Mouse (Mus musculus) intestine, embryonic 15.5 days (tissue): ENCODE measurements at regions not wholly inside any gene's neighbourhood (a gene's known extent, or its start where the extent isn't known, plus 50 kb on each side); places are given as distances from the start of the nearest gene placed in this dataset.

Experiments used
- ATAC-seq: fragments of 200-750 bp; cut with Nextera tagmentation; 2 replicates; pipeline ENCODE4 v1.8.0; 2017; ENCODE audit warnings: moderate TSS enrichment, moderate library complexity
- H3K27ac ChIP-seq: fragments of 300-500 bp; sonication (generic); 2 replicates; pipeline ENCODE4 v1.5.1; 2015; ENCODE audit warnings: mild to moderate bottlenecking, inconsistent platforms
- H3K27me3 ChIP-seq: fragments of 300-500 bp; sonication (generic); replicated peaks from 2 replicates; pipeline ENCODE4 v1.6.1; 2015; ENCODE audit warnings: inconsistent platforms
- H3K36me3 ChIP-seq: fragments of 300-500 bp; sonication (generic); 2 replicates; pipeline ENCODE4 v1.6.1; 2015; ENCODE audit warnings: inconsistent platforms
- H3K4me1 ChIP-seq: fragments of 300-500 bp; sonication (generic); replicated peaks from 2 replicates; pipeline ENCODE4 v1.6.1; 2015; ENCODE audit warnings: inconsistent platforms
- H3K4me2 ChIP-seq: fragments of 300-500 bp; sonication (generic); replicated peaks from 2 replicates; pipeline ENCODE4 v1.6.1; 2015; ENCODE audit warnings: mild to moderate bottlenecking, inconsistent platforms
- H3K4me3 ChIP-seq: fragments of 300-500 bp; sonication (generic); replicated peaks from 2 replicates; pipeline ENCODE4 v1.5.1; 2015; ENCODE audit warnings: inconsistent platforms
- H3K9ac ChIP-seq: fragments of 300-500 bp; sonication (generic); 2 replicates; pipeline ENCODE4 v1.6.1; 2015; ENCODE audit warnings: inconsistent platforms
- H3K9me3 ChIP-seq: fragments of 300-500 bp; sonication (generic); 2 replicates; pipeline ENCODE4 v1.6.1; 2016; ENCODE audit warnings: inconsistent platforms
- WGBS: fragments of 180-500 bp; shearing (Covaris S2); methylation state at CpG from one replicate; pipeline ENCODE4 v1.1.7; 2015; 5-methylcytosine and 5-hydroxymethylcytosine counted together

DNA sequence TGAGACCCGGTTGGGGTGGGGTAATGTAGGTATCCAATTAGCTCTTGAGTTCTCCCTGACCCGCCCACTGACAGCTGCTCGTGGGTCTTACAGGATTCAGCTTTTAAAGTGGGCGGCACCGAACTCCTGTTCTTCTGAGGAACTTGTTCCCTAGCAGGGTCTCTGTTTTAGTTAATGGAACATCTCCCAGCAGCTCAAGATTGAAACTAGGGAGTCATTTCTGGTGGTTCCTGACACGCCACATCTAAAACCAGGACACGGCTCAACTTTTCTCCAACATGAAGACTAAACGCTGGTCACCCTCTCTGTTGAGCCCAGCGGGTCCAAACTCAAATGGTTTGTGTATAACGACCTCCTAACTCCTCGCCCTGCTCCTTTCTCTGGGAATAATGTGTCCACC lies 322.3 kb upstream of the Smim15 start:
- H3K4me2 ChIP-seq: no peak overlapping the region

DNA sequence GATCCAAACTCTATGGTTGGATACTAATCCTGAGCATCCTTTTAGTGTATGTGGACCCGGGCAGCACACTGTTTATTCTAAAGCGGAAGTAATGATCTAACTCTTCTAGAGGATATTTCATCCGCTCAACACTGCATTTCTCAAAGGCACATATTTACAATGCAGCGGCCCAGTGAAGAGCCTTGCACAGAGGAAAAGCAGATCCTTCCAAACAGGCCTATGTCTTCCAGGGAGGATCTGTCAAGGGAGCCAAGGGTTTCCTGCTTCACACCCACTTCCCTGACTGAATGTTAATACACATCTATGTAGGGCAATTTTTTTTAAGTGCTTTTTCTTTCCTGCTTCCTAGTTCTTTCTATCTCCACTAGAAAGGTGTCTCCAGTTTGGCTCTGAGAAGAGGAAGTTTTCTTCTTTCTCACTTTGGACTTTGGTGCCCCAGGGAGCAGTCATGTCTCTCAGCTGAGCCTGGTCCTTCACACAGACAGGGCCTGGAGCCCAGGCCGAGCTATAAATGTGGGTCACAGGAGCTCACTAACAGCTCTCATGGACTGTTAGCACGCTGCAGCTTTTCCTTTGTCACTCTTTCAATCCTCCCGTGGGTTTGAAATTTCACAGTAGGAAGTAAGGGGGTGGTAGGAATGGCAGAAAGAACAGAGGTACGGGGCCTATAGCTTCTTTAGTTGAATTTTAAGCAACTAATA lies 323.2 kb upstream of the Smim15 start:
- H3K36me3 ChIP-seq: no peaks in the 10 kb centered on the region
- H3K27ac ChIP-seq: peak overlapping the region; percentile 32; the same call in 1 of the 2 replicates
- H3K4me3 ChIP-seq: no peak overlapping the region
- ATAC-seq: 0 out of 2 replicates have a peak, but pooled peaks have one; percentile 34
- H3K4me2 ChIP-seq: no peak overlapping the region
- no peaks in the 10 kb centered on the region for H3K4me1 ChIP-seq
- no peaks in the 10 kb centered on the region for H3K9me3 ChIP-seq
- WGBS: 50% methylated on average over 8 of the region's 8 CpGs
- H3K9ac ChIP-seq: no peak overlapping the region
- no peaks in the 10 kb centered on the region for H3K27me3 ChIP-seq

More for the DNA sequence above, 322.3 kb upstream of the Smim15 start:
- Histone ChIP-seq H3K4me1 (no peaks in the 10 kb centered on the region), H3K36me3 (peaks cover 4% of the 10 kb centered on the region; the same call in 1 of the 2 replicates), H3K4me3 (no peak overlapping the region), H3K27ac (no peak overlapping the region), H3K9me3 (no peaks in the 10 kb centered on the region), H3K27me3 (no peaks in the 10 kb centered on the region), H3K9ac (no peak overlapping the region)
- WGBS: 88% methylated on average over 11 of the region's 11 CpGs
- ATAC-seq: no peak

DNA sequence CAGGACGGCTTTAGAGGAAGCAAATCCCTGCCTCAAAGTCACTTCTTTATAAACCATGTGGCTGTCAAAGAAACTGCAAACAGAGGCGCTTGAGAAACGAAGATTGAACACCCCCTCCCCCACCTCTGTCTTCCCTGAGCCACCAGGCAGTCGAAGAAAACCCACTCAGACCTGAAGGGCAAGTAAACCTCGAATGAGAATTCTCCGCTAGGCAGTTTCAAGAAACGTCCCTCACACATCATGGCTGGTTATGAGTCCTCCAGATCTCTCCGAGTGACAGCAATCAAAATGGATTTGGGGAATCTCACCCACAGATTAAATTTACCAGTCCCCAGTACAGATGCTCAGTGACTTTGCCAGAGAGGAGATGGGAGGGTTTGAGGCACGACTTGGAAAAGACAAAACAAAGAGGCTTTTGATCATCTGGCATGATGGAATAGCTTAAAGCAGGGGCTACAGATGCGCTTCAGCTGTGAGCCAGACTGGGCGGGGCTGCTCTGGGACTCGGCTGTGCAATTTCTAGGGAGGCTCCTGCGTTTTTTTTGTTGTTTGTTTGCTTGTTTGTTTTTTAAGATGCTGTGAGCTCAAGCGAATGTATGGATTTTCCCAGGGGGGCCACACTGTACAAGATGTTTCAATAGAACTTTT lies 325.1 kb upstream of the Smim15 start:
- no peak for ATAC-seq
- WGBS: 46% methylated on average over 14 of the region's 14 CpGs

DNA sequence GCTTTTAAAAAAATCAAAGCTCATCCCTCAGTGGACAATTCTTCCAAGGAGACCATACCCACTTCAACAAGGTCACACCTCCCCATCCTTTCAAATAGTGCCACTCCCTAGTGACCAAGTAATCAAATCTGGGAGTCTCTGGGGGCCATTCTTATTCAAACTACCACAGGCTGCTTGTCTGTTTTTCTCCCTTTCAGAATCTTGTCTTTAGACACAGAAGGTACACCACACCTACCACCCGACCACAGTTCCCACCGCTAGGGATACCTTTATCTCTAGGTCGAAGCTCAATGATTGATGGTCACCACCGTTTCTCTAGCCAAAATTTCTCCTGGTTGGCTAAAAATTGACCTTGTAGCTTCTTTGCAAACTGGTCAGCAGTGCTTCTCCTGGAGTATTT lies 328.6 kb upstream of the Smim15 start:
- no peaks in the 10 kb centered on the region for H3K9me3 ChIP-seq
- H3K9ac ChIP-seq: no peak overlapping the region
- no peak overlapping the region for H3K27ac ChIP-seq
- no peak overlapping the region for H3K4me3 ChIP-seq
- no peaks in the 10 kb centered on the region for H3K36me3 ChIP-seq
- no peak for ATAC-seq
- H3K4me2 ChIP-seq: no peak overlapping the region
- no peaks in the 10 kb centered on the region for H3K4me1 ChIP-seq
- H3K27me3 ChIP-seq: no peaks in the 10 kb centered on the region
- WGBS: 76% methylated on average over 4 of the region's 4 CpGs

More for the DNA sequence above, 325.1 kb upstream of the Smim15 start:
- Histone ChIP-seq H3K4me2 (no peak overlapping the region), H3K4me1 (no peaks in the 10 kb centered on the region), H3K9ac (no peak overlapping the region), H3K9me3 (no peaks in the 10 kb centered on the region), H3K4me3 (no peak overlapping the region), H3K36me3 (no peaks in the 10 kb centered on the region), H3K27ac (no peak overlapping the region), H3K27me3 (no peaks in the 10 kb centered on the region)

DNA sequence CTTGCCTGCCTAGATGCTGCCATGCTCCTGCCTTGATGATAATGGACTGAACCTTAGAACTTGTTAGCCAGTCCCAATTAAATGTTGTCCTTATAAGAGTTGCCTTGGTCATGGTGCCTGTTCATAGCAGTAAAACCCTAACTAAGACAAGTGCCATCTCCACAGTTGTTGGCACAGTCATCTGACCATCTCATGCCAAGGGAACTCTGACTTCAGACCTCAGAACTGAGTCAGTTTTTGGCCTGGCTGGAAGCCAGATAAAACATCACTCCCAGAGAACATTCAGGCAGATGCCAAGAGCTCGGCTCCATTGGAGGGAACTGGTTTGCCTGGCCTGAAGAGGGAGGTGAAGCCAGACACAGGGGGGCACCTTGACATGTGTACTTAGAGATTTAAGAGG lies 330.2 kb upstream of the Smim15 start:
- no peak for ATAC-seq
- Histone ChIP-seq H3K4me1 (no peaks in the 10 kb centered on the region), H3K9me3 (no peaks in the 10 kb centered on the region), H3K27me3 (no peaks in the 10 kb centered on the region), H3K36me3 (no peaks in the 10 kb centered on the region), H3K9ac (no peak overlapping the region), H3K27ac (no peak overlapping the region), H3K4me2 (no peak overlapping the region), H3K4me3 (no peak overlapping the region)
- WGBS: 65% methylated on average over 1 of the region's 1 CpGs

DNA sequence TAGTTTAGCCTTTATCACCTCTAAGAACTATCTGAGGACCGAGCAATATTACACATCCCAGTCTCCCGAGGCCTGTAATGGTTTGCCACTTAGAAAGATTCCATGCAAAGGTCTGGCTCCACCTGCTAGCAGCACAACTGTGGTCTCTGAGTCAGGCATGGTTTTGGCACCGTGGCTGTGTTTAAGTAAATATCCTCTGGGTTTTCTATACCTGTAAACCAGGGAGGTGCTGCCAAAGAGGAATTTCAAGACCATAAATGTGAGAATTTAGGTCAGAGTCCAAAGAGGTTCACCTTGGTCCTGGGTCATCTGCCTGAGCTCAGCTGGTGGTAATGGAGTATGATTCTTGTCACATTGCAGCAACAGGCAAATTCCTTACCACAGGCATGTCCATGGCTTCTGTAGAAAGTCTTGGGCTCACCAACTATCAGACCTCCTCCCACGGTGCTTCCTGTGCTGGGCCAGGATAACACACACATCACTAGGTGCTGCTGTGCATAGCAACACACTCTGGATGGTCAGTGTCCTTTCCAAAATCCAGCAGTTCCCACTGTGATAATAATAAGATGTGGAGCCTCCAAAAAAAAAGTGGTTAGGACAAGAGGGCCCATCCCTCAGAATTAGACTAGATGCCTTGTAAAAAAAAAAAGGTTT lies 332.8 kb upstream of the Smim15 start:
- Histone ChIP-seq H3K27me3 (no peaks in the 10 kb centered on the region), H3K4me1 (no peaks in the 10 kb centered on the region), H3K4me2 (no peak overlapping the region), H3K27ac (no peak overlapping the region), H3K9ac (no peak overlapping the region), H3K36me3 (no peaks in the 10 kb centered on the region), H3K9me3 (no peaks in the 10 kb centered on the region), H3K4me3 (no peak overlapping the region)
- ATAC-seq: no peak
- 75% methylated on average over 4 of the region's 4 CpGs for WGBS

DNA sequence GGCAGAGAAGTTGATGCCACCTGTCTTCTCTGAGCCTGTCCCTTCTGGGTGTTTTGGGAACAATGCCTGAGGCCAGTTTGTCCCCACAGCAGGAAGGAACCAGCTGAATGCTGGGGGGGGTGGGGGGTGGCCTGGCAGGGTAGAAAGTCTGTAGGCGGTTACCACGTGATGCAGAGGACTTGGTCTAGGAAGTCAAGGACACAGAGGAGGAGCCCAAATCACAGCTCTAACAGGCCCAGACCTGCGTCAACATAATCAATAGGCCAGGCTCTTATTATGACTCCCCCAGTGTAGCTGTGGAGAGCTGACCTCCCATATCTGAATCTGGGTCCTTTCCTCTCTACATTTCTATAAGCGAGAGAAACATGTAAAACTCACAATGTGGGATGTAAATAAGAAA lies 333.9 kb upstream of the Smim15 start:
- no peak for ATAC-seq
- Histone ChIP-seq H3K27me3 (no peaks in the 10 kb centered on the region), H3K27ac (no peak overlapping the region), H3K4me2 (no peak overlapping the region), H3K9ac (no peak overlapping the region), H3K9me3 (no peaks in the 10 kb centered on the region), H3K36me3 (no peaks in the 10 kb centered on the region), H3K4me3 (no peak overlapping the region), H3K4me1 (no peaks in the 10 kb centered on the region)
- 80% methylated on average over 4 of the region's 4 CpGs for WGBS

DNA sequence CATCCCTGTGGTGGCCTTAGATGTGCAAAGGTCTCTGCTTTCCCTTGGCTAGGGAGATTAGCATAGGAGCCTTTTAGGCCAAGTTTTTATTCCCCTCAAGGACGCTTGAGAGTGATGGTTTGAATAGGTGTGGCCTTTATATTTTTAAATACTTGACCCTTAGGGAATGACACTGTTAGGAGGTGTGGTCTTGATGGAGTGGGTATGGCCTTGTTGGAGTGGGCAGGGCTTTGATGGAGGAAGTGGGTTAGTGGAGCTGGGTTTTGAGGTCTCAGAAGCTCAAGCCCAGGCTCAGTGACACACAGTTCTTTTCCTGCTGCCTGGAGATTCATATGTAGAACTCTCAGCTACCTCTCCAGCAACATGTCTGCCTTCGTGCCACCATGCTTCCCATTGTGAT lies 334.4 kb upstream of the Smim15 start:
- WGBS: 65% methylated on average over 2 of the region's 2 CpGs
- Histone ChIP-seq H3K4me1 (no peaks in the 10 kb centered on the region), H3K36me3 (no peaks in the 10 kb centered on the region), H3K9ac (no peak overlapping the region), H3K9me3 (no peaks in the 10 kb centered on the region), H3K4me3 (no peak overlapping the region), H3K27ac (no peak overlapping the region), H3K27me3 (no peaks in the 10 kb centered on the region), H3K4me2 (no peak overlapping the region)
- no peak for ATAC-seq

DNA sequence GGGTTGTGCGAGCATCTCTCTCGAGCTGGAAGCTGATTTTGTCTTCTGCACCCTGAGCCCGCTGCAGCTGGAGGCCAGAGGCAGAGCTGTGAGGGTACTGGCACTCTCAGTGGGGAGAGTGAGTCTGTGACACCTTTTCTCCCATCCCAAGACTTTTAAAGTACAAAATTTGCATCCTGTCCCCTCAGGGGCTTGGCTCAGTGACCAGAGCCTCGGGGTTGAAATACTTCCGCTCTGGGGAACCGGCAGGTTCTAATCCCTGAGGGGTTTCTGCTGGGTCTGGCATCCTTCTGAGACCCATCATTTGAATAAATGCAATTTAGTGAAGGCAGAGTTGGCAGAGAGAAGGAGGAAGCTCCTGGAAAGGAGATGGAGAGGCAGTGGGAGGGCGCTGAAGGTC lies 340.5 kb upstream of the Smim15 start:
- Histone ChIP-seq H3K36me3 (no peaks in the 10 kb centered on the region), H3K4me2 (no peak overlapping the region), H3K4me3 (no peak overlapping the region), H3K27me3 (no peaks in the 10 kb centered on the region), H3K4me1 (no peaks in the 10 kb centered on the region), H3K27ac (no peak overlapping the region), H3K9ac (no peak overlapping the region), H3K9me3 (no peaks in the 10 kb centered on the region)
- 48% methylated on average over 7 of the region's 7 CpGs for WGBS
- ATAC-seq: no peak

DNA sequence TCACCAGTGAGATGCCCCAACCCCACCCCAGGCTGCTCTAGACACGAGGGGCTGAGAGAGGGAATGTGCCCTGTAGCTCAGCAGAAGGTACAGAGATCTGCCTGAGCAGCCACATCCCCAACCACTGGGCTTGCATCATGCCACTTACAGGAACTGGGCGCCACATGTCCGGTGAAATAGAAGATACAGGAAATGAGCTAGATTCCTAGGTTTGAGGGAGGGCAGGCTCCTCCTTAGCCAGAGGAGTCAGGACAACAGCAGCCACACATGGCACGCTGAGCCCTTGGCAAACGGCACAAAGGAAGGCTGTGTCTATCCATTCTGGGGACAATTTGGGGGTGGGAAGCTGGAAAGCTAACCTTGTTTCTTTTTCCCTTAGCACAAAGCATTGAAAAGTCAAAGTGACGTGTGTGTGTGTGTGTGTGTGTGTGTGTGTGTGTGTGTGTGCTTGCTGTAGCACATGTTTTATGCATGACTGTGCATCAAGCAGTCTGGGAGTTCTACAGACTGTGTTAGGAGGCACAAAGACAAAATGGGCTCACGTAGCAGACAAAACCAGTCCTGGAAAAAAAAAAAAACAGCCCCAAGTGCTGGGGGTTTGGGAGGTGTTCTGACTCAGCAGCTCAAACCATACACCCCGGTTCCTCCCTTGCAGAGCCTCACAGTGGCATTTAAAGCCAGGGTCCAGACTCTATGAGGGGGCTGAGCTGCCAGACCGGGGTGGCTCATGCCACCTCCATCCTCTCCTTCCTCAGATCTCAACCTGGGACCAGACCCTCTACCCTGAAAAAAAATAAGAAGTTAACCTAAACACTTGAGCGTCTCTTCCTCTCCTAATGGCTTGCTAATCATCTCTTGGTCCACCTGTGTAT lies 343.7 kb upstream of the Smim15 start:
- 66% methylated on average over 10 of the region's 10 CpGs for WGBS
- H3K27ac ChIP-seq: no peak overlapping the region
- H3K27me3 ChIP-seq: no peaks in the 10 kb centered on the region
- H3K4me3 ChIP-seq: no peak overlapping the region
- no peak overlapping the region for H3K9ac ChIP-seq
- ATAC-seq: no peak; the same call in 1 of the 2 replicates
- H3K9me3 ChIP-seq: no peaks in the 10 kb centered on the region
- no peaks in the 10 kb centered on the region for H3K4me1 ChIP-seq
- no peak overlapping the region for H3K4me2 ChIP-seq
- H3K36me3 ChIP-seq: no peaks in the 10 kb centered on the region

DNA sequence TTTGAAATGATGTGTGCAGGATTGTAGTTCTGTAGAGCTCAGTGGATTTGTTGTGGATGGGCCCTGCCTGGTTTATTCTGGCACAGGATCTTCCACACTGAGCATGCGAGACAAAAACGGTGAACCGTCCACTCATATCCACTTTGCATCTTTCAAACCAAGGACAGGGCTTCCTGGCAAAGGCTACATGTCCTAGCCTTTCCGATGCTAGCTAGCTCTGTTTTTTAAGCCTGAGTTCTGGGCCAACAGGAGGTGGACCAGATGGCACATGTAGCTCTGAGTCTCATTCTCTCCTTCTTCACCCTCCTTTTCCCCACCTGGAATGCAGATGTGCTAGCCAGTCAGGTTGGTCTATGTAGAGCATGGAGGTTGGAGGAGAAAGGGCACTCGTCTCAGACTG lies 345.0 kb upstream of the Smim15 start:
- Histone ChIP-seq H3K4me3 (no peak overlapping the region), H3K4me1 (no peaks in the 10 kb centered on the region), H3K9me3 (no peaks in the 10 kb centered on the region), H3K36me3 (no peaks in the 10 kb centered on the region), H3K27me3 (no peaks in the 10 kb centered on the region), H3K9ac (no peak overlapping the region), H3K27ac (no peak overlapping the region), H3K4me2 (no peak overlapping the region)
- 79% methylated on average over 5 of the region's 5 CpGs for WGBS
- ATAC-seq: no peak

DNA sequence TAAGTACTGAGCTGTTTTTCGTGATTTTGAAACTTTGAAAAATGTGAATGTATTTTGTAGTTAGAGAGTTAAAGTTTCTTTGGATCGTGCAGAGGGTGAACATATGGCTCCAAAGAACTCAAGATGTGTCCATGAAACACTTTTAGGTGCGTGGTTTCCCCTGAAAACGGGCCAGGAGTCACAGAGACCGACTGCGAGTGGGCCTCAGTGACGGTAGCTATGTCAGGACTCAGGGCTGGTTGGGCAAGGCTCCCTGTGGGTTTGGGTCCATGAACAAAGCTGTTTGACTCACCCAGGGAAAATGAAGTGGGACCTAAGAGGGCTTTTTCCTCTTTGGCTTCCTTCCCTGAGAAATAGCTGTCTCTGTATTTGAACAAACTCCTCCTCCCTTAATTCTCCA lies 345.9 kb upstream of the Smim15 start:
- 87% methylated on average over 7 of the region's 7 CpGs for WGBS
- no peak overlapping the region for H3K4me3 ChIP-seq
- no peak overlapping the region for H3K27ac ChIP-seq
- no peak overlapping the region for H3K4me2 ChIP-seq
- ATAC-seq: no peak
- H3K36me3 ChIP-seq: no peaks in the 10 kb centered on the region
- no peaks in the 10 kb centered on the region for H3K9me3 ChIP-seq
- no peak overlapping the region for H3K9ac ChIP-seq
- H3K4me1 ChIP-seq: no peaks in the 10 kb centered on the region
- no peaks in the 10 kb centered on the region for H3K27me3 ChIP-seq
